8 mouse cellular contexts compared by ENCODE assay signal in the genomic region with DNA sequence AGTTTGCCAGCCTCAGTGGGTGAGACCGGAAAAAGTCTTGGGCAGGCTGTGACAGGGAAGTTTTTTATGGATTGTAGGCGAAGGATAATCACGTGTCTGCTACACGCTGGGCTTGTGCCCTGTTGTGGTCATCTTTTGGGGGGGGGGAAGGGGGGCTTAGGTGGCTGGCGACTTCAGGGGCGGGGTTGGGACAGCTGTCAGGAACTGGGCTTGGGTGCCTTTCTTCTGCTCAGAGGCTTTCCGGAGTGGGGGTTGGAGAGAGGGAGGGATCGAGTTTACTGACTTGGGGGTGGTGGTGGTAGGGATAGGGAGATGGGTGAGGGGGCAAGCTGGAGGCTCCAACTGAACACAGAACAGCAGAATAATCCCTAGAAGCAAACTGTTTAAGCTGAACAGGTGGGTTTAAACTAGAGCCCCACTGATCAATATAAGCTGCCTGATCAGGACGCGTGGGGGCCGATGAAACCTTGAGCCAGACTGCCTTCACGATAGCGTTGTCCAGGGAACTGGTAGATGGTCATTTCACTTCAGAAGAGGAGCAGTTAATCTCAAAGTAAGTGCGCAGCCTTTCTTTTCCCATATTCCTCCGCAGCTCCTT.
DNase-seq lines count a peak whose midpoint lies in the region; ATAC-seq lines count a peak whose summit lies in the region.

No protein-coding gene starts in this region.

- peak overlapping the region; percentile 4; the same call in 1 of the 2 replicates for H3K4me3 ChIP-seq in neural tube, embryonic 11.5 days (ENCODE audit: low read depth, low read length)
- H3K4me3 ChIP-seq in forebrain, embryonic 16.5 days (replicated peaks; ENCODE audit: low read length) = peak overlapping the region; percentile 35
- H3K4me3 ChIP-seq in neural tube, embryonic 14.5 days (ENCODE audit: low read depth, low read length) = peak overlapping the region; percentile 22

- H3K4me2 ChIP-seq in neural tube, embryonic 11.5 days (ENCODE audit: low read depth) = peak overlapping the region; percentile 48
- peak overlapping the region; percentile 71 for H3K4me2 ChIP-seq in forebrain, embryonic 16.5 days (ENCODE audit: low read length)
- H3K4me2 ChIP-seq in neural tube, embryonic 14.5 days (ENCODE audit: low read depth, low read length) = peak overlapping the region; percentile 50

- H3K4me1 ChIP-seq in neural tube, embryonic 11.5 days (ENCODE audit: control insufficient read depth, insufficient read depth, low read length) = no peaks in the 10 kb centered on the region
- H3K4me1 ChIP-seq in forebrain, embryonic 16.5 days (replicated peaks; ENCODE audit: control insufficient read depth, insufficient read depth, low read length) = peaks cover 14% of the 10 kb centered on the region
- no peaks in the 10 kb centered on the region for H3K4me1 ChIP-seq in neural tube, embryonic 14.5 days (ENCODE audit: control insufficient read depth, insufficient read depth, low read length)

- peak; percentile 49; the same call in 1 of the 2 replicates for ATAC-seq in neural tube, embryonic 11.5 days (ENCODE audit: insufficient read depth, low FRiP score, low TSS enrichment)
- 0 out of 2 replicates have a peak, but pooled peaks have one; percentile 32 for ATAC-seq in forebrain, embryonic 16.5 days
- ATAC-seq in neural tube, embryonic 14.5 days (ENCODE audit: low read depth) = peak; percentile 31; the same call in 1 of the 2 replicates

- no peak for DNase-seq in neural tube, embryonic 11.5 days (ENCODE audit: low spot score)
- DNase-seq in neural tube, embryonic 10.5 days (ENCODE audit: extremely low spot score, low spot score) = no peak
- DNase-seq in kidney, postnatal 36 days = peak; percentile 12 to 17
- DNase-seq in right cerebral cortex, postnatal 25 days = no peak
- no peak for DNase-seq in frontal cortex, postnatal 14 days (ENCODE audit: low spot score in 2 of 2)
- no peak for DNase-seq in layer of hippocampus, postnatal 14 days (ENCODE audit: low spot score in 2 of 2)

- no peak overlapping the region for H3K27ac ChIP-seq in neural tube, embryonic 11.5 days (ENCODE audit: low read depth, low read length)
- H3K27ac ChIP-seq in forebrain, embryonic 16.5 days (ENCODE audit: low read length) = no peak overlapping the region
- H3K27ac ChIP-seq in neural tube, embryonic 14.5 days (ENCODE audit: low read depth, low read length) = no peak overlapping the region

- H3K27me3 ChIP-seq in neural tube, embryonic 11.5 days (ENCODE audit: control insufficient read depth, insufficient read depth, low read length) = no peaks in the 10 kb centered on the region
- H3K27me3 ChIP-seq in forebrain, embryonic 16.5 days (replicated peaks; ENCODE audit: control insufficient read depth, insufficient read depth, low read length) = no peaks in the 10 kb centered on the region
- H3K27me3 ChIP-seq in neural tube, embryonic 14.5 days (ENCODE audit: control insufficient read depth, insufficient read depth, low read length) = no peaks in the 10 kb centered on the region

- no peaks in the 10 kb centered on the region for H3K36me3 ChIP-seq in neural tube, embryonic 11.5 days (ENCODE audit: control insufficient read depth, insufficient read depth, low read length)
- H3K36me3 ChIP-seq in forebrain, embryonic 16.5 days (ENCODE audit: control insufficient read depth, insufficient read depth) = no peaks in the 10 kb centered on the region
- H3K36me3 ChIP-seq in neural tube, embryonic 14.5 days (ENCODE audit: control insufficient read depth, insufficient read depth, low read length) = no peaks in the 10 kb centered on the region

- H3K9me3 ChIP-seq in neural tube, embryonic 11.5 days (ENCODE audit: control insufficient read depth, low read length) = no peaks in the 10 kb centered on the region
- H3K9me3 ChIP-seq in forebrain, embryonic 16.5 days (ENCODE audit: control insufficient read depth, low read length) = no peaks in the 10 kb centered on the region
- H3K9me3 ChIP-seq in neural tube, embryonic 14.5 days (ENCODE audit: control insufficient read depth, low read length) = no peaks in the 10 kb centered on the region

- H3K9ac ChIP-seq in neural tube, embryonic 11.5 days (ENCODE audit: low read length) = no peak overlapping the region
- no peak overlapping the region for H3K9ac ChIP-seq in forebrain, embryonic 16.5 days (replicated peaks; ENCODE audit: low read depth, low read length)
- no peak overlapping the region for H3K9ac ChIP-seq in neural tube, embryonic 14.5 days (replicated peaks; ENCODE audit: low read depth, low read length)

- WGBS in neural tube, embryonic 11.5 days = 12% methylated on average over 15 of the region's 15 CpGs
- 4% methylated on average over 14 of the region's 15 CpGs for WGBS in forebrain, embryonic 16.5 days
- WGBS in neural tube, embryonic 14.5 days = 3% methylated on average over 15 of the region's 15 CpGs

Comparison
In these comparisons a context has a peak if more than half of its experiments do, and no peak if none do; other contexts are left out.
1. DNase-seq: peak in kidney, postnatal 36 days (2 of 2); none in neural tube, embryonic 11.5 days (single experiment), neural tube, embryonic 10.5 days (single experiment), right cerebral cortex, postnatal 25 days (single experiment), frontal cortex, postnatal 14 days (0 of 2) and layer of hippocampus, postnatal 14 days (0 of 2).
2. Peak in every context shown above with its lines, with median percentiles within 50 percentile points of each other: ATAC-seq, H3K4me2 ChIP-seq and H3K4me3 ChIP-seq.